Mouse (Mus musculus): Measurements from ENCODE around the gene Sema6d. TPM values are rescaled to one million over a fixed set of nuclear protein-coding genes. Genes with fewer than 3 reads are reported as not detected.

The Sema6d gene
- polyA plus RNA-seq, 1 experiment = 0.02 TPM

- Histone ChIP-seq H3K4me3 (replicated peaks) (no peak overlapping the region), H3K36me3 (ENCODE audit: control insufficient read depth) (no peaks in the 10 kb centered on the region), H3K9me3 (ENCODE audit: control insufficient read depth, low read length) (no peaks in the 10 kb centered on the region), H3K27me3 (ENCODE audit: control insufficient read depth) (no peaks in the 10 kb centered on the region), H3K4me1 (ENCODE audit: control insufficient read depth) (no peaks in the 10 kb centered on the region)
- no peak for TF ChIP-seq TAL1 (IDR thresholded peaks at IDR 0.05; ENCODE audit: low read length)
- no peak for TF ChIP-seq GATA1 (IDR thresholded peaks at IDR 0.05; ENCODE audit: low read length)
Observed at GRCm38 (mm10) chr2:124556861-124557499, 467.2 kb downstream of the Sema6d start.

GRCm38 (mm10) chr2:124558021-124558420, 468.3 kb downstream of the Sema6d start:
- Histone ChIP-seq H3K9me3 (ENCODE audit: control insufficient read depth, low read length) (no peaks in the 10 kb centered on the region), H3K4me3 (replicated peaks) (no peak overlapping the region), H3K27me3 (ENCODE audit: control insufficient read depth) (no peaks in the 10 kb centered on the region), H3K36me3 (ENCODE audit: control insufficient read depth) (no peaks in the 10 kb centered on the region), H3K4me1 (ENCODE audit: control insufficient read depth) (no peaks in the 10 kb centered on the region)
- TF ChIP-seq GATA1 (IDR thresholded peaks at IDR 0.05; ENCODE audit: low read length) (no peak), TAL1 (IDR thresholded peaks at IDR 0.05; ENCODE audit: low read length) (no peak)

- no peak overlapping the region for H3K4me3 ChIP-seq (replicated peaks)
- TF ChIP-seq TAL1 (IDR thresholded peaks at IDR 0.05; ENCODE audit: low read length) (no peak), GATA1 (IDR thresholded peaks at IDR 0.05; ENCODE audit: low read length) (no peak)
- H3K27me3 ChIP-seq (ENCODE audit: control insufficient read depth) = no peaks in the 10 kb centered on the region
- no peaks in the 10 kb centered on the region for H3K36me3 ChIP-seq (ENCODE audit: control insufficient read depth)
- no peaks in the 10 kb centered on the region for H3K4me1 ChIP-seq (ENCODE audit: control insufficient read depth)
- H3K9me3 ChIP-seq (ENCODE audit: control insufficient read depth, low read length) = no peaks in the 10 kb centered on the region
Observed at GRCm38 (mm10) chr2:124561668-124562067, 471.9 kb downstream of the Sema6d start.

GRCm38 (mm10) chr2:124562091-124562490, 472.3 kb downstream of the Sema6d start:
- Histone ChIP-seq H3K36me3 (ENCODE audit: control insufficient read depth) (no peaks in the 10 kb centered on the region), H3K9me3 (ENCODE audit: control insufficient read depth, low read length) (no peaks in the 10 kb centered on the region), H3K4me1 (ENCODE audit: control insufficient read depth) (no peaks in the 10 kb centered on the region), H3K4me3 (replicated peaks) (no peak overlapping the region), H3K27me3 (ENCODE audit: control insufficient read depth) (no peaks in the 10 kb centered on the region)
- TF ChIP-seq TAL1 (IDR thresholded peaks at IDR 0.05; ENCODE audit: low read length) (no peak), GATA1 (IDR thresholded peaks at IDR 0.05; ENCODE audit: low read length) (no peak)

- Histone ChIP-seq H3K4me3 (replicated peaks) (no peak overlapping the region), H3K27me3 (ENCODE audit: control insufficient read depth) (no peaks in the 10 kb centered on the region), H3K4me1 (ENCODE audit: control insufficient read depth) (no peaks in the 10 kb centered on the region)
Observed at GRCm38 (mm10) chr2:124563759-124564158, 474.0 kb downstream of the Sema6d start.

GRCm38 (mm10) chr2:124573734-124574133, 484.0 kb downstream of the Sema6d start:
- Histone ChIP-seq H3K27me3 (ENCODE audit: control insufficient read depth) (no peaks in the 10 kb centered on the region), H3K36me3 (ENCODE audit: control insufficient read depth) (no peaks in the 10 kb centered on the region), H3K4me3 (replicated peaks) (no peak overlapping the region), H3K4me1 (ENCODE audit: control insufficient read depth) (no peaks in the 10 kb centered on the region), H3K9me3 (ENCODE audit: control insufficient read depth, low read length) (no peaks in the 10 kb centered on the region)
- no peak for TF ChIP-seq TAL1 (IDR thresholded peaks at IDR 0.05; ENCODE audit: low read length)
- TF ChIP-seq GATA1 (IDR thresholded peaks at IDR 0.05; ENCODE audit: low read length) = no peak

More at GRCm38 (mm10) chr2:124563759-124564158, 474.0 kb downstream of the Sema6d start:
- TF ChIP-seq GATA1 (IDR thresholded peaks at IDR 0.05; ENCODE audit: low read length) = no peak
- no peak for TF ChIP-seq TAL1 (IDR thresholded peaks at IDR 0.05; ENCODE audit: low read length)
- Histone ChIP-seq H3K9me3 (ENCODE audit: control insufficient read depth, low read length) (no peaks in the 10 kb centered on the region), H3K36me3 (ENCODE audit: control insufficient read depth) (no peaks in the 10 kb centered on the region)

- Histone ChIP-seq H3K4me1 (ENCODE audit: control insufficient read depth) (no peaks in the 10 kb centered on the region), H3K36me3 (ENCODE audit: control insufficient read depth) (no peaks in the 10 kb centered on the region), H3K9me3 (ENCODE audit: control insufficient read depth, low read length) (no peaks in the 10 kb centered on the region), H3K4me3 (replicated peaks) (no peak overlapping the region), H3K27me3 (ENCODE audit: control insufficient read depth) (no peaks in the 10 kb centered on the region)
- TF ChIP-seq GATA1 (IDR thresholded peaks at IDR 0.05; ENCODE audit: low read length) (no peak), TAL1 (IDR thresholded peaks at IDR 0.05; ENCODE audit: low read length) (no peak)
Observed at GRCm38 (mm10) chr2:124576053-124576452, 486.3 kb downstream of the Sema6d start.

- Histone ChIP-seq H3K4me3 (replicated peaks) (no peak overlapping the region), H3K4me1 (ENCODE audit: control insufficient read depth) (no peaks in the 10 kb centered on the region), H3K9me3 (ENCODE audit: control insufficient read depth, low read length) (no peaks in the 10 kb centered on the region), H3K27me3 (ENCODE audit: control insufficient read depth) (no peaks in the 10 kb centered on the region), H3K36me3 (ENCODE audit: control insufficient read depth) (no peaks in the 10 kb centered on the region)
- TF ChIP-seq TAL1 (IDR thresholded peaks at IDR 0.05; ENCODE audit: low read length) (no peak), GATA1 (IDR thresholded peaks at IDR 0.05; ENCODE audit: low read length) (no peak)
Observed at GRCm38 (mm10) chr2:124583561-124583960, 493.8 kb downstream of the Sema6d start.

- Histone ChIP-seq H3K4me1 (ENCODE audit: control insufficient read depth) (no peaks in the 10 kb centered on the region), H3K9me3 (ENCODE audit: control insufficient read depth, low read length) (no peaks in the 10 kb centered on the region), H3K27me3 (ENCODE audit: control insufficient read depth) (no peaks in the 10 kb centered on the region), H3K36me3 (ENCODE audit: control insufficient read depth) (no peaks in the 10 kb centered on the region), H3K4me3 (replicated peaks) (no peak overlapping the region)
- TF ChIP-seq TAL1 (IDR thresholded peaks at IDR 0.05; ENCODE audit: low read length) (no peak), GATA1 (IDR thresholded peaks at IDR 0.05; ENCODE audit: low read length) (no peak)
Observed at GRCm38 (mm10) chr2:124592750-124593149, 503.0 kb downstream of the Sema6d start.

GRCm38 (mm10) chr2:124599014-124599413, 509.2 kb downstream of the Sema6d start:
- no peaks in the 10 kb centered on the region for H3K4me1 ChIP-seq (ENCODE audit: control insufficient read depth)
- no peaks in the 10 kb centered on the region for H3K9me3 ChIP-seq (ENCODE audit: control insufficient read depth, low read length)
- H3K36me3 ChIP-seq (ENCODE audit: control insufficient read depth) = no peaks in the 10 kb centered on the region
- TF ChIP-seq GATA1 (IDR thresholded peaks at IDR 0.05; ENCODE audit: low read length) (no peak), TAL1 (IDR thresholded peaks at IDR 0.05; ENCODE audit: low read length) (no peak)
- H3K27me3 ChIP-seq (ENCODE audit: control insufficient read depth) = no peaks in the 10 kb centered on the region
- H3K4me3 ChIP-seq (replicated peaks) = no peak overlapping the region

All from erythroblast, embryonic 14.5 days (primary cell).